Mouse (Mus musculus) lung, postnatal 0 days (tissue): ENCODE data around the gene Olfr24.

Experiments
- CTCF ChIP-seq: IDR thresholded peaks from 2 replicates; pipeline ENCODE4 v1.5.1; 2016; ENCODE audit warnings: antibody characterized with exemption, mild to moderate bottlenecking
- EP300 ChIP-seq: IDR thresholded peaks from 2 replicates; pipeline ENCODE4 v1.6.1; 2016; ENCODE audit warnings: antibody characterized with exemption, mild to moderate bottlenecking, control low read depth

DNA sequence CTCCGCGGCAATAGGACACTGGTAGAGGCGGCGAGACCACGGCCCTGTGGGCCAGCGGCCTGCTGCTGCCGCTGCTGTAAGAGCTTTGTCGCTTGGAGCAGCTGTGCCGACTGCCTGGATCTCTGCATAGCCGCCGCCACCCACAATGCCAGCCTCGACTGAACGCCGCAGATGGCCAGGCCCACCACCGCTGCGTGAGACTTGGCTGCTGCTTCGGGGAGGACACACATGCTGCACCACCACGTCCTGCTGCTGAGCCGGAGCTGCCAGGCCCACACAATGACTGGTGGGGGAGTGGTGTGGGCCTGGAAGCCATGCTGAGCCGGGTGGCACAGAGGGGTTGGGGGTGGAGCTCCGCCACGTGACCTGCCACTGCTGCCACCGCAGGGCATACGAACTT lies 15.7 kb upstream of the Olfr24 start:
- TF ChIP-seq EP300: no peak
- no peak for TF ChIP-seq CTCF
